Mouse (Mus musculus) hindbrain, embryonic 15.5 days (tissue): Measurements from ENCODE around the gene Usp34. TPM values are rescaled to one million over a fixed set of nuclear protein-coding genes. Genes with fewer than 3 reads are reported as not detected.

Experiments used
- ATAC-seq: fragments of 200-750 bp; cut with Nextera tagmentation; 2 replicates; pipeline ENCODE4 v1.8.0; 2017; ENCODE audit warnings: low read depth, moderate number of reproducible peaks, moderate TSS enrichment; ENCODE audit not compliant: low FRiP score
- H3K27ac ChIP-seq: fragments of 300-500 bp; sonication (generic); replicated peaks from 2 replicates; pipeline ENCODE4 v1.5.1; 2015; ENCODE audit warnings: mild to moderate bottlenecking, inconsistent platforms
- H3K27me3 ChIP-seq: fragments of 300-500 bp; sonication (generic); 2 replicates; pipeline ENCODE4 v1.6.1; 2015; ENCODE audit warnings: control low read depth, inconsistent platforms
- H3K36me3 ChIP-seq: fragments of 300-500 bp; sonication (generic); 2 replicates; pipeline ENCODE4 v1.6.1; 2015; ENCODE audit warnings: control low read depth, inconsistent platforms
- H3K4me1 ChIP-seq: fragments of 300-500 bp; sonication (generic); replicated peaks from 2 replicates; pipeline ENCODE4 v1.6.1; 2015; ENCODE audit warnings: control low read depth, inconsistent platforms
- H3K4me2 ChIP-seq: fragments of 300-500 bp; sonication (generic); 2 replicates; pipeline ENCODE4 v1.6.1; 2015; ENCODE audit warnings: moderate library complexity, mild to moderate bottlenecking, inconsistent platforms
- H3K4me3 ChIP-seq: fragments of 300-500 bp; sonication (generic); 2 replicates; pipeline ENCODE4 v1.5.1; 2015; ENCODE audit warnings: mild to moderate bottlenecking, inconsistent platforms
- H3K9ac ChIP-seq: fragments of 300-500 bp; sonication (generic); 2 replicates; pipeline ENCODE4 v1.6.1; 2015; ENCODE audit warnings: inconsistent platforms
- H3K9me3 ChIP-seq: fragments of 300-500 bp; sonication (generic); 2 replicates; pipeline ENCODE4 v1.6.1; 2016; ENCODE audit warnings: control low read depth, inconsistent platforms
- WGBS: fragments of 180-500 bp; shearing (Covaris S2); methylation state at CpG from one replicate; pipeline ENCODE4 v1.1.7; 2015; 5-methylcytosine and 5-hydroxymethylcytosine counted together
- microRNA-seq: library from miRNA; unstranded; fragments of <30 nt; microRNA quantifications from one replicate; pipeline ENCODE4, GENCODE M21; 2016
- polyA plus RNA-seq: library from polyadenylated mRNA; unstranded; fragments of >200 nt; fragmentation: Nextera tagmentation; extraction: Ambion mirVana; gene quantifications from 2 replicates; pipeline ENCODE4 v1.2.1, GENCODE M21; 2015

The Usp34 gene
- polyA plus RNA-seq, 1 experiment from 2014 or later: 28.4 TPM

DNA sequence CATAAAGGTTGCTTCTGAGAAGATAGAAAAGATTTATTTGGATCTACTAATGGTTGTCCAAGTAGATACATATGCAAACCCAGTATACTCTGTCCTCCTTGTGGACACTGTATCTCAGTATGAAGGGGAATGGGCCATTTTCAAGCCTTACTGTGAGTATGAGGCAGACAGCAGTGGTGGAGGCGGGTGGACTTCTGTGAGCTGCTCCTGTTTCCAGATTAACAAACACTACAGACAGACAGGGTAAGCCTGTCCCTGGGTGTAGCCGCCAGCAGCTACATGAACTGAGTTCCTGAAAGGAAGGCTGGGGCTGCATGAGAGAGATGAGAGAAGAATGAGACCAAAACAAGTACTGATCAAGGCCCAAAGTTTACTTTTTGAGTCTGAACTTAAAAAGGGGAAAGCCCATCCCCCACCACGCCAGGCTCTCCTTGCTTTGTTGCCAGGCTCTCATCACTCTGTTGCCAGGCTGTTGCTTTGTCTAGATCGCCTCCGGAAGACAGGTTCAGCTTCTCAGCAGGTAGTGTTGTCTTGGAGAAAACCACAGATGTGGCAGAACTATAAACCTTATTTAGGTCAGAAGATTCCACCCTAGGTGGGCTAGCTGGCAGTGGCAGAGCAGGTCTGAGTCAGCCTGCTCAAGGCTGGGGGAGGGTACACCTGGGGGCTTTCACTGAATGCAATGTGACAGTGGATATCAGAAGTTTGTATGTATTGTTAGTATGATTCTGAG lies 213.9 kb downstream of the Usp34 start, which contains the start of gene 1700093K21Rik:
Gene 1700093K21Rik, minus strand, starts transcription at position 683 of the 733 bp plus-strand sequence.
- Histone ChIP-seq H3K4me2 (no peak within 1 kb of the TSS), H3K9me3 (no peaks in the 10 kb centered on the region), H3K9ac (no peak within 1 kb of the TSS), H3K27me3 (no peaks in the 10 kb centered on the region), H3K4me1 (no peaks in the 10 kb centered on the region), H3K36me3 (no peaks in the 10 kb centered on the region), H3K27ac (no peak within 1 kb of the TSS), H3K4me3 (no peak within 1 kb of the TSS)
- ATAC-seq: no peak
- 37% methylated on average over 5 of the region's 5 CpGs for WGBS

- 93% methylated on average over 2 of the region's 2 CpGs for WGBS
- no peaks in the 10 kb centered on the region for H3K27me3 ChIP-seq
- H3K4me1 ChIP-seq: no peaks in the 10 kb centered on the region
- ATAC-seq: no peak
- no peak overlapping the region for H3K27ac ChIP-seq
- H3K36me3 ChIP-seq: no peaks in the 10 kb centered on the region
- H3K4me3 ChIP-seq: no peak overlapping the region
- no peak overlapping the region for H3K4me2 ChIP-seq
- no peak overlapping the region for H3K9ac ChIP-seq
- no peaks in the 10 kb centered on the region for H3K9me3 ChIP-seq
Observed at GRCm38 (mm10) chr11:23537446-23537845, 230.8 kb downstream of the Usp34 start.

Small RNA genes within 50 kb of the gene (microRNA-seq; reads per million reads assigned to microRNA genes)
- not detected for gene Gm47279

Other genes with a start within 250 kb of the Usp34 start
- gene Xpo1, start 50.9 kb upstream of the Usp34 start, polyA plus RNA-seq: 67.6 and 71.7 TPM in 2 replicates
- gene Ahsa2, start 191.1 kb downstream of the Usp34 start, polyA plus RNA-seq: 106 and 107 TPM in 2 replicates
- 0.17 TPM in 1 of 2 replicates, not detected in the other for gene 1700093K21Rik, start 214.3 kb downstream of the Usp34 start, polyA plus RNA-seq